Comparison of ENCODE assay signal across 11 mouse cellular contexts in the genomic region with DNA sequence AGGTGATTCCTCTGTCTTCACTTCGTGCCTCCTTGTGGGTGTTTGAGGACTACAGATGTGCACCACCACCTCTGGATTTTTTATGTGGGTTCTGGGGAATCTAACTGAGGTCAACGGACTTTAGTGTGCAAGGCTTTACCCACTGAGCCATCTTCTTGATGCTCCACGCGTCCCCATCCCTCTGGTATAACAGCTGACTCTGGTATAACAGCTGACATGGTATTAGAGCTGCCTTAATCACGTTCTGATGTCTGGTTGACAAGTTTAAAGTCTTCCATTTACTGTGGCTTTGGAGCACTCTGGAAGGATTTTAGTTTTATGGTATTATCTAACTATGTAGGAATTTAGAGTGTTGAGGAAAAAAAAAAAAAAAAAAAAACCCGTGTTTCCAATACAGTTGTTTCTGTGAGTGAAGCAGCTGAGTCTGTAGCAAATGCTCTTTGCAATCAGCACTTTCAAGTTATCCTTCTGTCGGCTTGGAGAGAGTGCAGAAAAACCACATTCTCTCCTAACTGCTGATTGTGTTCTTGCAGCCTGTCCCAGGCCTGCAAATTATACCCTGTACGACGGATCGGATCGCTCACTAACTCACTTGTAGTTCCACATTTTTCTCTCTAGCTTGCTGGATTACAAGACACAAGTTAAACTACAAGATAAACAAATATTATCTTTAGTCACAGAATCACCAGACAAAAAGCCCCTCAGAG.
DNase-seq lines count a peak whose midpoint lies in the region; ATAC-seq and TF ChIP-seq lines count a peak whose summit lies in the region.
"Had no signal": no experiment of that assay in that cellular context is flagged by ENCODE, and none has a peak within 500 bp of the region (broad histone marks: within the 10 kb centered on the region; RNA-seq: fewer than 3 reads in every experiment).

No protein-coding gene starts in this region.

- DNase-seq in lung, postnatal 10 days = peak; percentile 6
- DNase-seq in lung, postnatal 0 days (ENCODE audit: low spot score) = no peak
- DNase-seq in limb, embryonic 14.5 days (ENCODE audit: low spot score) = peak; percentile 45
- DNase-seq in thymus, postnatal 4 days = no peak
- no peak for DNase-seq in ovary, postnatal 14 days (ENCODE audit: low spot score)
- no peak for DNase-seq in cerebellum, adult 8-10 months
- DNase-seq: midbrain, embryonic 14.5 days; retina, postnatal 1 day had no signal

- H3K4me3 ChIP-seq in heart, embryonic 15.5 days = no peak overlapping the region
- H3K4me3 ChIP-seq in heart, embryonic 11.5 days (ENCODE audit: low read depth, low read length) = no peak overlapping the region
- H3K4me3 ChIP-seq in lung, postnatal 0 days (ENCODE audit: low read depth, low read length) = no peak overlapping the region
- no peak overlapping the region for H3K4me3 ChIP-seq in limb, embryonic 14.5 days (replicated peaks; ENCODE audit: low read length)

- TF ChIP-seq EP300 in lung, postnatal 0 days (IDR thresholded peaks at IDR 0.05) = no peak

- H3K27ac ChIP-seq in heart, embryonic 15.5 days = 0 out of 2 replicates have a peak overlapping the region, but pooled peaks have one; percentile 3
- no peak overlapping the region for H3K27ac ChIP-seq in heart, embryonic 11.5 days (ENCODE audit: low read depth, low read length)
- no peak overlapping the region for H3K27ac ChIP-seq in lung, postnatal 0 days (ENCODE audit: low read length)
- H3K27ac ChIP-seq in limb, embryonic 14.5 days (replicated peaks; ENCODE audit: low read depth, low read length) = 0 out of 2 replicates have a peak overlapping the region, but pooled peaks have one; percentile 65
- H3K27ac ChIP-seq: neural tube, embryonic 13.5 days had no signal

- H3K36me3 ChIP-seq in heart, embryonic 15.5 days = no peaks in the 10 kb centered on the region
- H3K36me3 ChIP-seq in heart, embryonic 11.5 days (ENCODE audit: control insufficient read depth, insufficient read depth, low read length) = no peaks in the 10 kb centered on the region
- no peaks in the 10 kb centered on the region for H3K36me3 ChIP-seq in lung, postnatal 0 days (ENCODE audit: insufficient read depth, low read length)
- no peaks in the 10 kb centered on the region for H3K36me3 ChIP-seq in limb, embryonic 14.5 days (ENCODE audit: control insufficient read depth, insufficient read depth, low read length)
- H3K36me3 ChIP-seq: neural tube, embryonic 13.5 days had no signal

- no peaks in the 10 kb centered on the region for H3K9me3 ChIP-seq in heart, embryonic 15.5 days (replicated peaks)
- no peaks in the 10 kb centered on the region for H3K9me3 ChIP-seq in heart, embryonic 11.5 days (replicated peaks; ENCODE audit: control insufficient read depth, low read length)
- no peaks in the 10 kb centered on the region for H3K9me3 ChIP-seq in lung, postnatal 0 days (ENCODE audit: low read length)
- no peaks in the 10 kb centered on the region for H3K9me3 ChIP-seq in limb, embryonic 14.5 days (ENCODE audit: control insufficient read depth, low read length)
- H3K9me3 ChIP-seq: neural tube, embryonic 13.5 days had no signal

- no peak for TF ChIP-seq CTCF in lung, postnatal 0 days (IDR thresholded peaks at IDR 0.05)

- peaks cover 14% of the 10 kb centered on the region for H3K4me1 ChIP-seq in heart, embryonic 15.5 days (replicated peaks)
- H3K4me1 ChIP-seq in heart, embryonic 11.5 days (ENCODE audit: control insufficient read depth, insufficient read depth, low read length) = no peaks in the 10 kb centered on the region
- no peaks in the 10 kb centered on the region for H3K4me1 ChIP-seq in lung, postnatal 0 days (ENCODE audit: insufficient read depth, low read depth, low read length)
- peaks cover 14% of the 10 kb centered on the region; the same call in 1 of the 2 replicates for H3K4me1 ChIP-seq in limb, embryonic 14.5 days (ENCODE audit: control insufficient read depth, insufficient read depth, low read length)

- H3K9ac ChIP-seq in heart, embryonic 15.5 days = no peak overlapping the region
- H3K9ac ChIP-seq in heart, embryonic 11.5 days (ENCODE audit: low read depth, low read length) = no peak overlapping the region
- H3K9ac ChIP-seq in lung, postnatal 0 days (replicated peaks; ENCODE audit: low read depth) = no peak overlapping the region
- no peak overlapping the region for H3K9ac ChIP-seq in limb, embryonic 14.5 days (ENCODE audit: low read depth, low read length, severe bottlenecking)
- H3K9ac ChIP-seq: neural tube, embryonic 13.5 days had no signal

- no peak for TF ChIP-seq POLR2A in limb, embryonic 14.5 days (IDR thresholded peaks at IDR 0.05; ENCODE audit: borderline replicate concordance, extremely low read depth, insufficient read depth, insufficient read length)

- WGBS in heart, embryonic 15.5 days = 66% methylated on average over 11 of the region's 11 CpGs
- 64% methylated on average over 11 of the region's 11 CpGs for WGBS in heart, embryonic 11.5 days (ENCODE audit: insufficient replicate concordance)
- 59% methylated on average over 11 of the region's 11 CpGs for WGBS in lung, postnatal 0 days
- 54% methylated on average over 11 of the region's 11 CpGs for WGBS in limb, embryonic 14.5 days

- no peak for ATAC-seq in heart, embryonic 15.5 days (replicated peaks; ENCODE audit: insufficient number of reproducible peaks, insufficient read depth, low FRiP score, low read depth)
- no peak for ATAC-seq in heart, embryonic 11.5 days (replicated peaks; ENCODE audit: insufficient number of reproducible peaks, low FRiP score, low TSS enrichment)
- ATAC-seq in lung, postnatal 0 days = no peak
- peak; percentile 69 for ATAC-seq in limb, embryonic 14.5 days (ENCODE audit: low FRiP score, low read depth)

- no peaks in the 10 kb centered on the region for H3K27me3 ChIP-seq in heart, embryonic 15.5 days
- H3K27me3 ChIP-seq in heart, embryonic 11.5 days (ENCODE audit: control insufficient read depth, insufficient read depth, low read length) = no peaks in the 10 kb centered on the region
- no peaks in the 10 kb centered on the region for H3K27me3 ChIP-seq in lung, postnatal 0 days (replicated peaks; ENCODE audit: insufficient read depth, low read length)
- no peaks in the 10 kb centered on the region for H3K27me3 ChIP-seq in limb, embryonic 14.5 days (ENCODE audit: control insufficient read depth, insufficient read depth, low read length)
- H3K27me3 ChIP-seq: neural tube, embryonic 13.5 days had no signal

- H3K4me2 ChIP-seq in heart, embryonic 15.5 days = no peak overlapping the region
- no peak overlapping the region for H3K4me2 ChIP-seq in heart, embryonic 11.5 days
- no peak overlapping the region for H3K4me2 ChIP-seq in lung, postnatal 0 days (replicated peaks; ENCODE audit: low read depth, low read length)
- no peak overlapping the region for H3K4me2 ChIP-seq in limb, embryonic 14.5 days (replicated peaks; ENCODE audit: low read depth, low read length, severe bottlenecking)

Comparison
In these comparisons a context has a peak if more than half of its experiments do, and no peak if none do; other contexts are left out.
1. H3K27ac ChIP-seq: peak in heart, embryonic 15.5 days (single experiment) and limb, embryonic 14.5 days (single experiment); none in heart, embryonic 11.5 days (single experiment) and lung, postnatal 0 days (single experiment).
2. DNase-seq: peak in lung, postnatal 10 days (single experiment) and limb, embryonic 14.5 days (single experiment); none in lung, postnatal 0 days (single experiment), thymus, postnatal 4 days (single experiment), ovary, postnatal 14 days (single experiment) and cerebellum, adult 8-10 months (single experiment).